Mouse (Mus musculus) neural tube, embryonic 15.5 days (tissue): ENCODE results near the gene Sult6b2. TPM values are rescaled to one million over a fixed set of nuclear protein-coding genes. Genes with fewer than 3 reads are reported as not detected.

ENCODE experiments used
- ATAC-seq: fragments of 200-750 bp; cut with Nextera tagmentation; 2 replicates; pipeline ENCODE4 v1.8.0; 2017; ENCODE audit warnings: mild to moderate bottlenecking, moderate TSS enrichment, moderate library complexity; ENCODE audit not compliant: low FRiP score
- H3K27ac ChIP-seq: fragments of 300-500 bp; sonication (generic); replicated peaks from 2 replicates; pipeline ENCODE4 v1.5.1; 2015; ENCODE audit warnings: mild to moderate bottlenecking, inconsistent platforms
- H3K27me3 ChIP-seq: fragments of 300-500 bp; sonication (generic); replicated peaks from 2 replicates; pipeline ENCODE4 v1.6.1; 2015; ENCODE audit warnings: inconsistent platforms
- H3K36me3 ChIP-seq: fragments of 300-500 bp; sonication (generic); 2 replicates; pipeline ENCODE4 v1.6.1; 2015; ENCODE audit warnings: inconsistent platforms
- H3K4me1 ChIP-seq: fragments of 300-500 bp; sonication (generic); 2 replicates; pipeline ENCODE4 v1.6.1; 2015; ENCODE audit warnings: inconsistent platforms
- H3K4me2 ChIP-seq: fragments of 300-500 bp; sonication (generic); 2 replicates; pipeline ENCODE4 v1.6.1; 2015; ENCODE audit warnings: inconsistent platforms, mild to moderate bottlenecking, moderate library complexity
- H3K4me3 ChIP-seq: fragments of 300-500 bp; sonication (generic); replicated peaks from 2 replicates; pipeline ENCODE4 v1.5.1; 2015; ENCODE audit warnings: mild to moderate bottlenecking, inconsistent platforms
- H3K9ac ChIP-seq: fragments of 300-500 bp; sonication (generic); replicated peaks from 2 replicates; pipeline ENCODE4 v1.6.1; 2015; ENCODE audit warnings: mild to moderate bottlenecking, inconsistent platforms
- H3K9me3 ChIP-seq: fragments of 300-500 bp; sonication (generic); replicated peaks from 2 replicates; pipeline ENCODE4 v1.6.1; 2016; ENCODE audit warnings: inconsistent platforms
- whole genome bisulfite sequencing: fragments of 180-500 bp; shearing (Covaris S2); methylation state at CpG from one replicate; pipeline ENCODE4 v1.1.7; 2015; ENCODE audit warnings: mixed read lengths; 5-methylcytosine and 5-hydroxymethylcytosine counted together
- polyA plus RNA-seq: library from polyadenylated mRNA; unstranded; fragments of >200 nt; fragmentation: Nextera tagmentation; extraction: Ambion mirVana; gene quantifications from 2 replicates; pipeline ENCODE4 v1.2.1, GENCODE M21; 2015

The Sult6b2 gene
- polyA plus RNA-seq, 1 experiment from 2014 or later: 0.12 TPM

GRCm38 (mm10) chr6:142792241-142792968 is 11.9 kb downstream of the Sult6b2 start:
- H3K4me3 ChIP-seq: no peak overlapping the region
- no peaks in the 10 kb centered on the region for H3K36me3 ChIP-seq
- H3K4me2 ChIP-seq: no peak overlapping the region
- no peaks in the 10 kb centered on the region for H3K9me3 ChIP-seq
- H3K27me3 ChIP-seq: no peaks in the 10 kb centered on the region
- no peak overlapping the region for H3K9ac ChIP-seq
- peaks cover 24% of the 10 kb centered on the region for H3K4me1 ChIP-seq
- 43% methylated on average over 13 of the region's 13 CpGs for WGBS
- no peak overlapping the region for H3K27ac ChIP-seq
- no peak for ATAC-seq

- ATAC-seq: no peak
These were observed 14.6 kb downstream of the Sult6b2 start for GRCm38 (mm10) chr6:142789736-142790135.

GRCm38 (mm10) chr6:142788042-142788987 is 16.0 kb downstream of the Sult6b2 start:
- H3K9ac ChIP-seq: no peak overlapping the region
- no peaks in the 10 kb centered on the region for H3K9me3 ChIP-seq
- H3K27ac ChIP-seq: no peak overlapping the region
- 50% methylated on average over 18 of the region's 18 CpGs for WGBS
- H3K36me3 ChIP-seq: no peaks in the 10 kb centered on the region
- no peaks in the 10 kb centered on the region for H3K27me3 ChIP-seq
- no peak overlapping the region for H3K4me3 ChIP-seq
- peak overlapping the region; percentile 17; the same call in 1 of the 2 replicates for H3K4me2 ChIP-seq
- H3K4me1 ChIP-seq: peaks cover 19% of the 10 kb centered on the region
- peak; percentile 33; the same call in 1 of the 2 replicates for ATAC-seq

More at GRCm38 (mm10) chr6:142789736-142790135, 14.6 kb downstream of the Sult6b2 start:
- Histone ChIP-seq H3K4me2 (no peak overlapping the region), H3K4me3 (no peak overlapping the region), H3K9ac (no peak overlapping the region), H3K36me3 (no peaks in the 10 kb centered on the region), H3K4me1 (peaks cover 24% of the 10 kb centered on the region), H3K9me3 (no peaks in the 10 kb centered on the region), H3K27ac (no peak overlapping the region), H3K27me3 (no peaks in the 10 kb centered on the region)
- WGBS: 83% methylated on average over 10 of the region's 10 CpGs

- 83% methylated on average over 21 of the region's 21 CpGs for WGBS
- no peaks in the 10 kb centered on the region for H3K9me3 ChIP-seq
- no peak for ATAC-seq
These were observed 18.2 kb downstream of the Sult6b2 start for GRCm38 (mm10) chr6:142786106-142786505.

GRCm38 (mm10) chr6:142785343-142785742 is 19.0 kb downstream of the Sult6b2 start:
- Histone ChIP-seq H3K4me3 (no peak overlapping the region), H3K4me2 (no peak overlapping the region), H3K4me1 (peaks cover 13% of the 10 kb centered on the region), H3K9ac (no peak overlapping the region), H3K27ac (no peak overlapping the region), H3K9me3 (no peaks in the 10 kb centered on the region), H3K27me3 (no peaks in the 10 kb centered on the region), H3K36me3 (no peaks in the 10 kb centered on the region)
- 32% methylated on average over 4 of the region's 4 CpGs for WGBS
- no peak for ATAC-seq

More at GRCm38 (mm10) chr6:142786106-142786505, 18.2 kb downstream of the Sult6b2 start:
- no peak overlapping the region for H3K4me2 ChIP-seq
- H3K36me3 ChIP-seq: no peaks in the 10 kb centered on the region
- H3K4me3 ChIP-seq: no peak overlapping the region
- H3K27ac ChIP-seq: no peak overlapping the region
- no peak overlapping the region for H3K9ac ChIP-seq
- peaks cover 8% of the 10 kb centered on the region for H3K4me1 ChIP-seq
- H3K27me3 ChIP-seq: no peaks in the 10 kb centered on the region

GRCm38 (mm10) chr6:142781286-142781685 is 23.0 kb downstream of the Sult6b2 start:
- Histone ChIP-seq H3K27me3 (no peaks in the 10 kb centered on the region), H3K4me1 (peaks cover 10% of the 10 kb centered on the region; the same call in 1 of the 2 replicates), H3K27ac (no peak overlapping the region), H3K36me3 (peaks cover 4% of the 10 kb centered on the region; the same call in 1 of the 2 replicates), H3K9ac (no peak overlapping the region), H3K4me2 (no peak overlapping the region), H3K4me3 (no peak overlapping the region), H3K9me3 (no peaks in the 10 kb centered on the region)
- WGBS: 42% methylated on average over 7 of the region's 7 CpGs
- ATAC-seq: no peak

GRCm38 (mm10) chr6:142780574-142781033 is 23.7 kb downstream of the Sult6b2 start:
- no peak for ATAC-seq
- H3K9me3 ChIP-seq: no peaks in the 10 kb centered on the region
- peaks cover 10% of the 10 kb centered on the region; the same call in 1 of the 2 replicates for H3K4me1 ChIP-seq
- peaks cover 7% of the 10 kb centered on the region; the same call in 1 of the 2 replicates for H3K36me3 ChIP-seq
- H3K4me2 ChIP-seq: no peak overlapping the region
- H3K27me3 ChIP-seq: no peaks in the 10 kb centered on the region
- WGBS: 63% methylated on average over 4 of the region's 4 CpGs
- no peak overlapping the region for H3K9ac ChIP-seq
- no peak overlapping the region for H3K27ac ChIP-seq
- no peak overlapping the region for H3K4me3 ChIP-seq

GRCm38 (mm10) chr6:142779812-142780573 is 24.3 kb downstream of the Sult6b2 start:
- no peak overlapping the region for H3K4me2 ChIP-seq
- H3K27me3 ChIP-seq: no peaks in the 10 kb centered on the region
- ATAC-seq: 0 out of 2 replicates have a peak, but pooled peaks have one; percentile 36
- no peak overlapping the region for H3K4me3 ChIP-seq
- H3K9ac ChIP-seq: no peak overlapping the region
- H3K4me1 ChIP-seq: peaks cover 10% of the 10 kb centered on the region; the same call in 1 of the 2 replicates
- WGBS: 63% methylated on average over 14 of the region's 14 CpGs
- no peaks in the 10 kb centered on the region for H3K9me3 ChIP-seq
- no peak overlapping the region for H3K27ac ChIP-seq
- peaks cover 10% of the 10 kb centered on the region for H3K36me3 ChIP-seq

- Histone ChIP-seq H3K9me3 (no peaks in the 10 kb centered on the region), H3K4me2 (no peak overlapping the region), H3K9ac (no peak overlapping the region), H3K4me3 (no peak overlapping the region), H3K36me3 (peaks cover 13% of the 10 kb centered on the region), H3K27ac (no peak overlapping the region), H3K27me3 (no peaks in the 10 kb centered on the region), H3K4me1 (peaks cover 10% of the 10 kb centered on the region; the same call in 1 of the 2 replicates)
- WGBS: 48% methylated on average over 11 of the region's 11 CpGs
- peak; percentile 67 for ATAC-seq
These were observed 25.1 kb downstream of the Sult6b2 start for GRCm38 (mm10) chr6:142779045-142779811.

GRCm38 (mm10) chr6:142776935-142777334 is 27.4 kb downstream of the Sult6b2 start:
- Histone ChIP-seq H3K4me2 (no peak overlapping the region), H3K27me3 (no peaks in the 10 kb centered on the region), H3K4me1 (peaks cover 10% of the 10 kb centered on the region; the same call in 1 of the 2 replicates), H3K36me3 (peaks cover 35% of the 10 kb centered on the region), H3K9me3 (no peaks in the 10 kb centered on the region), H3K27ac (no peak overlapping the region), H3K4me3 (no peak overlapping the region), H3K9ac (no peak overlapping the region)
- 83% methylated on average over 4 of the region's 4 CpGs for WGBS
- no peak for ATAC-seq
